Mouse (Mus musculus): Measurements from ENCODE around the gene Smc1b.

- no peak for TF ChIP-seq POLR2A (IDR thresholded peaks at IDR 0.05; ENCODE audit: insufficient read depth, low read depth, low read length)
- TF ChIP-seq CTCF (IDR thresholded peaks at IDR 0.05) = no peak
These were observed at the start of gene Smc1b, which contains the start of gene Ribc2 for GRCm38 (mm10) chr15:85131275-85132192.
